Comparison of ENCODE assay signal across 8 mouse cellular contexts in the genomic region with DNA sequence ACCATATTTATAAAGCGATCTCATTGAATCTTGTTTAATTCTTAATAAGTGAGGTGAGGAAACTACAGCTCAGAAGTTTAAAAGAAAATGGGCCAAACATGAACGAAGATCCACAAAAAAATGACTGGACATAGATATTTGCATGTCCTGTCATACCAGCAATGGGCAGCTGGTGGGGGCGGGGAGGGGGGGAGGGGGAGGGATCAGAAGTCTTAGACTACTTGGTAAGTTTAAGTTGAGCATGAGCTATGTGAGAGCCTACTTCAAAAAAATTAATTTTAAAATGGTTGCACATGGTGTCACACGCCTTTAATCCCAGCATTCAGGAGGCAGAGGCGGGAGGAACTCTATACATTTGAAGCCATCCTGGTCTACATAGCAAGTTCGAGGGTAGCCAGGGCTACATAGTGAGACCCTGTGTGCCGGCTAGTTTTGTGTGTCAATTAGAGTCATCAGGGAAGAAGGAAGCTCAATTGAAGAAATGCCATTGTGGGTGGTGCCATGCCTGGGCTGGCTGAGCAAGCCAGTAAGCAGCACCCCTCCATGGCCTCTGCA. TPM values are rescaled to one million over a fixed set of nuclear protein-coding genes. Genes with fewer than 3 reads are reported as not detected.
DNase-seq lines count a peak whose midpoint lies in the region; ATAC-seq and TF ChIP-seq lines count a peak whose summit lies in the region.

No protein-coding gene starts in this region.

- H3K79me3 ChIP-seq in C2C12 (ENCODE audit: low read depth) = peaks cover 29% of the 10 kb centered on the region

- no peak for TF ChIP-seq CTCF in C2C12 (IDR thresholded peaks at IDR 0.05; ENCODE audit: control insufficient read depth, insufficient read depth, insufficient read length)

- H3K27ac ChIP-seq in forebrain, embryonic 14.5 days (ENCODE audit: low read depth, low read length) = peak overlapping the region; percentile 89; the same call in 1 of the 2 replicates
- H3K27ac ChIP-seq in liver, embryonic 13.5 days = no peak overlapping the region

- peak; percentile 46 for DNase-seq in cerebellum, adult 9-10 months
- no peak for DNase-seq in cerebellum, adult 11 months
- DNase-seq in forebrain, embryonic 14.5 days (ENCODE audit: low spot score) = no peak
- DNase-seq in liver, embryonic 13.5 days = no peak
- DNase-seq in spleen, adult 18-20 months = no peak
- DNase-seq in adrenal gland, postnatal 36 days = no peak
- no peak for DNase-seq in gastrocnemius, postnatal 25 days

- peak; percentile 33 for ATAC-seq in forebrain, embryonic 14.5 days
- no peak for ATAC-seq in liver, embryonic 13.5 days (ENCODE audit: low read depth)

- no peaks in the 10 kb centered on the region for H3K9me3 ChIP-seq in forebrain, embryonic 14.5 days (replicated peaks; ENCODE audit: control insufficient read depth, low read length)
- no peaks in the 10 kb centered on the region for H3K9me3 ChIP-seq in liver, embryonic 13.5 days (replicated peaks)

- peaks cover 27% of the 10 kb centered on the region for H3K36me3 ChIP-seq in C2C12 (ENCODE audit: control insufficient read depth, insufficient read depth)
- peaks cover 28% of the 10 kb centered on the region for H3K36me3 ChIP-seq in forebrain, embryonic 14.5 days (ENCODE audit: control insufficient read depth, insufficient read depth, low read length)
- H3K36me3 ChIP-seq in liver, embryonic 13.5 days = peaks cover 30% of the 10 kb centered on the region

- no peak overlapping the region for H3ac ChIP-seq in C2C12 (ENCODE audit: control insufficient read depth, insufficient read length, low read depth)

- peak overlapping the region; percentile 93; the same call in 1 of the 2 replicates for H3K4me2 ChIP-seq in forebrain, embryonic 14.5 days (ENCODE audit: low read length)
- peak overlapping the region; percentile 94 for H3K4me2 ChIP-seq in liver, embryonic 13.5 days

- H3K4me3 ChIP-seq in C2C12 (ENCODE audit: insufficient read depth, poor library complexity, severe bottlenecking) = peak overlapping the region; percentile 79
- peak overlapping the region; percentile 96 for H3K4me3 ChIP-seq in forebrain, embryonic 14.5 days (ENCODE audit: low read depth, low read length)
- peak overlapping the region; percentile 96 for H3K4me3 ChIP-seq in liver, embryonic 13.5 days (replicated peaks)

- no peaks in the 10 kb centered on the region for H3K27me3 ChIP-seq in C2C12 (ENCODE audit: control insufficient read depth, insufficient read depth, insufficient read length)
- H3K27me3 ChIP-seq in forebrain, embryonic 14.5 days (replicated peaks; ENCODE audit: control insufficient read depth, insufficient read depth, low read length) = no peaks in the 10 kb centered on the region
- no peaks in the 10 kb centered on the region; the same call in 1 of the 2 replicates for H3K27me3 ChIP-seq in liver, embryonic 13.5 days

- H3K79me2 ChIP-seq in C2C12 (ENCODE audit: control insufficient read depth, insufficient read depth) = peaks cover 46% of the 10 kb centered on the region

- peak overlapping the region; percentile 98 for H3K9ac ChIP-seq in forebrain, embryonic 14.5 days (ENCODE audit: low read length)
- H3K9ac ChIP-seq in liver, embryonic 13.5 days = no peak overlapping the region

- 67% methylated on average over 7 of the region's 7 CpGs for WGBS in forebrain, embryonic 14.5 days
- WGBS in liver, embryonic 13.5 days (ENCODE audit: insufficient replicate concordance) = 49% methylated on average over 7 of the region's 7 CpGs

- H3K4me1 ChIP-seq in forebrain, embryonic 14.5 days (ENCODE audit: control insufficient read depth, insufficient read depth, low read length) = peaks cover 10% of the 10 kb centered on the region
- peaks cover 20% of the 10 kb centered on the region for H3K4me1 ChIP-seq in liver, embryonic 13.5 days (replicated peaks)

TF ChIP-seq in C2C12, 6 proteins besides CTCF, POLR2A, EP300 and RAD21:
- no peak for TF ChIP-seq USF1 (IDR thresholded peaks at IDR 0.05; ENCODE audit: low read depth)
- no peak for TF ChIP-seq FOSL1 (IDR thresholded peaks at IDR 0.05; ENCODE audit: insufficient read depth, low read length, poor library complexity, severe bottlenecking)
- no peak for TF ChIP-seq MYOG (IDR thresholded peaks at IDR 0.05; ENCODE audit: control insufficient read depth, extremely low read depth, insufficient read length)
- TF ChIP-seq MAX (IDR thresholded peaks at IDR 0.05) = no peak
- no peak for TF ChIP-seq MYOD1 (IDR thresholded peaks at IDR 0.05; ENCODE audit: control insufficient read depth, insufficient read length, low read depth)
- TF ChIP-seq CEBPB (IDR thresholded peaks at IDR 0.05; ENCODE audit: low read depth) = no peak
TF ChIP-seq in C2C12: peak in this region for 0.

RNA-seq across cellular contexts. Expression of a gene that starts 0.4 kb away (rescaled TPM):
- 26.8 TPM for polyA plus RNA-seq in C2C12 (2012; fragmentation: generic; extraction: Trizol)
- polyA plus RNA-seq in forebrain, embryonic 14.5 days (2014; fragmentation: Nextera tagmentation; extraction: Ambion mirVana) = 61.1 and 74.0 TPM in 2 replicates
- polyA plus RNA-seq in liver, embryonic 13.5 days (2015; fragmentation: Nextera tagmentation; extraction: Ambion mirVana) = 13.5 and 16.2 TPM in 2 replicates
- 100 to 1,000 TPM; 122 to 135 TPM for total RNA-seq in adrenal gland, postnatal 36 days (2021)
- total RNA-seq in gastrocnemius, postnatal 25 days (2021) = 100 to 1,000 TPM in 1 of 2 experiments, 10 to 100 TPM in 1; 63.2 to 101 TPM

RNA-seq across cellular contexts. Expression of a gene that starts 47.6 kb away (rescaled TPM):
- 11.3 TPM for polyA plus RNA-seq in C2C12 (2012; fragmentation: generic; extraction: Trizol)
- polyA plus RNA-seq in forebrain, embryonic 14.5 days (2014; fragmentation: Nextera tagmentation; extraction: Ambion mirVana) = 3.5 and 3.7 TPM in 2 replicates
- 0.40 and 0.56 TPM in 2 replicates for polyA plus RNA-seq in liver, embryonic 13.5 days (2015; fragmentation: Nextera tagmentation; extraction: Ambion mirVana)
- total RNA-seq in adrenal gland, postnatal 36 days (2021) = 10 to 100 TPM; 47.7 to 60.9 TPM
- 1 to 10 TPM; 3.7 to 4.1 TPM for total RNA-seq in gastrocnemius, postnatal 25 days (2021)
